Mouse (Mus musculus): ENCODE results near the gene Mgmt.

DNA sequence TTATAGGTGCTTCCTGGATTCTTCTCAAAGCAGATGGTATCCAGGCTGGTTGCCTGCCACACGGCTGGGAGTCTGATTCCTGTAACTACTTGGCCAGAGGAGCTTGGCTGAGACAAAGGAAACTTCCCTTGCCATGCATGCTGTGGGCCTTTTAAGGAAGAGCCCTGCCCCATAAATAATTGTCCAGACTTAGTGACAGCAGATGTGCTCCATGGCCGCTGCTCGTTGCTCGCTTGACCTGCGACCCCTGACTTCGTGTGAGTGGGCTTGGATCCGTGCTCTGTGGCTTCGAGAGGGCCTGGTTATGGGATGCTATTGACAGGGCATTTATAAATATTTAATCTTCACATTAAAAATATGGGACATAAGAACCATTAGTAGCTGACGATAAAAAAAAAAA, 277.9 kb downstream of the Mgmt start:
- TF ChIP-seq POLR2A (IDR thresholded peaks at IDR 0.05; ENCODE audit: low read depth, low read length) (no peak), CTCF (conservative IDR thresholded peaks at IDR 0.05 in 1 of 2, IDR thresholded peaks at IDR 0.05 in 1 of 2; ENCODE audit: low read depth in 2 of 2, low read length in 2 of 2) (no peak), ELF1 (IDR thresholded peaks at IDR 0.05; ENCODE audit: low read depth, low read length) (no peak), E2F4 (IDR thresholded peaks at IDR 0.05; ENCODE audit: insufficient replicate concordance, low read depth, low read length) (no peak)

Data from CH12.LX (cell line).